Mouse (Mus musculus) skeletal muscle tissue, adult 2 months (tissue): ENCODE measurements at regions not wholly inside any gene's neighbourhood (a gene's known extent, or its start where the extent isn't known, plus 50 kb on each side); places are given as distances from the start of the nearest gene placed in this dataset.
A peak's percentile ranks its signal among the peaks of the same experiment; 100 is the strongest.

Source experiments
- DNase-seq: peaks from one replicate; pipeline ENCODE4 v3.0.0-alpha.2; 2012; ENCODE audit warnings: low read depth, low spot score

GRCm38 (mm10) chr3:118418981-118419380 lies 142.9 kb upstream of the Dpyd start:
- no peak for DNase-seq

- DNase-seq: no peak
Observed at GRCm38 (mm10) chr3:118421701-118422100, 140.2 kb upstream of the Dpyd start.

- DNase-seq: no peak
Observed at GRCm38 (mm10) chr3:118425748-118426147, 136.2 kb upstream of the Dpyd start.

GRCm38 (mm10) chr3:118428523-118428922 lies 133.4 kb upstream of the Dpyd start:
- no peak for DNase-seq

- DNase-seq: no peak
Observed at GRCm38 (mm10) chr3:118429825-118430630, 131.9 kb upstream of the Dpyd start.

GRCm38 (mm10) chr3:118430631-118430906 lies 131.4 kb upstream of the Dpyd start:
- no peak for DNase-seq

GRCm38 (mm10) chr3:118431031-118431723 lies 130.8 kb upstream of the Dpyd start:
- DNase-seq: peak; percentile 4

GRCm38 (mm10) chr3:118433441-118434021 lies 128.4 kb upstream of the Dpyd start:
- DNase-seq: no peak

GRCm38 (mm10) chr3:118434311-118434710 lies 127.6 kb upstream of the Dpyd start:
- no peak for DNase-seq

- no peak for DNase-seq
Observed at GRCm38 (mm10) chr3:118434847-118435246, 127.1 kb upstream of the Dpyd start.

- no peak for DNase-seq
Observed at GRCm38 (mm10) chr3:118435248-118435647, 126.7 kb upstream of the Dpyd start.

GRCm38 (mm10) chr3:118443742-118444332 lies 118.1 kb upstream of the Dpyd start:
- no peak for DNase-seq

- DNase-seq: no peak
Observed at GRCm38 (mm10) chr3:118445360-118445759, 116.6 kb upstream of the Dpyd start.

GRCm38 (mm10) chr3:118459636-118460035 lies 102.3 kb upstream of the Dpyd start:
- no peak for DNase-seq

- no peak for DNase-seq
Observed at GRCm38 (mm10) chr3:118465611-118466010, 96.3 kb upstream of the Dpyd start.

- DNase-seq: no peak
Observed at GRCm38 (mm10) chr3:118472215-118472799, 89.6 kb upstream of the Dpyd start.

GRCm38 (mm10) chr3:118478065-118478464 lies 83.9 kb upstream of the Dpyd start:
- DNase-seq: no peak

GRCm38 (mm10) chr3:118480515-118481248 lies 81.2 kb upstream of the Dpyd start:
- DNase-seq: no peak

- no peak for DNase-seq
Observed at GRCm38 (mm10) chr3:118485966-118486365, 76.0 kb upstream of the Dpyd start.

- DNase-seq: no peak
Observed at GRCm38 (mm10) chr3:118487408-118487807, 74.5 kb upstream of the Dpyd start.

GRCm38 (mm10) chr3:118491101-118491500 lies 70.8 kb upstream of the Dpyd start:
- DNase-seq: no peak
